Mouse (Mus musculus) stomach, embryonic 16.5 days (tissue): ENCODE measurements around the gene Neto2. TPM values are rescaled to one million over a fixed set of nuclear protein-coding genes. Genes with fewer than 3 reads are reported as not detected.
"Not testable (repeated sequence)": the region's sequence is repeated elsewhere in the genome, so short reads cannot be mapped to it uniquely, and the experiment has no call there.

ENCODE experiments used
- ATAC-seq: fragments of 200-750 bp; cut with Nextera tagmentation; 2 replicates; pipeline ENCODE4 v1.8.0; 2017; ENCODE audit warnings: moderate number of reproducible peaks, moderate TSS enrichment; ENCODE audit not compliant: insufficient read depth, low FRiP score
- H3K27ac ChIP-seq: fragments of 300-500 bp; sonication (generic); 2 replicates; pipeline ENCODE4 v1.5.1; 2014; ENCODE audit warnings: low read length
- H3K27me3 ChIP-seq: fragments of 300-500 bp; sonication (generic); 2 replicates; pipeline ENCODE4 v1.6.1; 2014; ENCODE audit warnings: low read length, control low read depth, mixed read lengths; ENCODE audit not compliant: control insufficient read depth, insufficient read depth
- H3K36me3 ChIP-seq: fragments of 300-500 bp; sonication (generic); 2 replicates; pipeline ENCODE4 v1.6.1; 2014; ENCODE audit warnings: low read length; ENCODE audit not compliant: control insufficient read depth, insufficient read depth
- H3K4me1 ChIP-seq: fragments of 300-500 bp; sonication (generic); 2 replicates; pipeline ENCODE4 v1.6.1; 2014; ENCODE audit warnings: low read length, control low read depth, mixed read lengths; ENCODE audit not compliant: control insufficient read depth, insufficient read depth
- H3K4me2 ChIP-seq: fragments of 300-500 bp; sonication (generic); 2 replicates; pipeline ENCODE4 v1.6.1; 2014; ENCODE audit warnings: low read depth, low read length, mixed read lengths
- H3K4me3 ChIP-seq: fragments of 300-500 bp; sonication (generic); replicated peaks from 2 replicates; pipeline ENCODE4 v1.5.1; 2014; ENCODE audit warnings: mild to moderate bottlenecking, low read length
- H3K9ac ChIP-seq: fragments of 300-500 bp; sonication (generic); 2 replicates; pipeline ENCODE4 v1.6.1; 2014; ENCODE audit warnings: low read length
- H3K9me3 ChIP-seq: fragments of 300-500 bp; sonication (generic); replicated peaks from 2 replicates; pipeline ENCODE4 v1.6.1; 2016; ENCODE audit warnings: low read length, control low read depth; ENCODE audit not compliant: control insufficient read depth
- WGBS: fragments of 180-500 bp; shearing (Covaris S2); extraction: QIAGEN DNeasy Blood & Tissue Kit; methylation state at CpG from one replicate; pipeline ENCODE4 v1.1.7; 2014; 5-methylcytosine and 5-hydroxymethylcytosine counted together
- polyA plus RNA-seq: library from polyadenylated mRNA; unstranded; fragments of >200 nt; fragmentation: Nextera tagmentation; extraction: Ambion mirVana; gene quantifications from 2 replicates; pipeline ENCODE4 v1.2.1, GENCODE M21; 2015

Gene Neto2
- polyA plus RNA-seq, 1 experiment from 2014 or later, result 4.7 TPM

GRCm38 (mm10) chr8:85661995-85662394, 38.7 kb downstream of the Neto2 start:
- ATAC-seq, result no peak
- H3K9ac ChIP-seq, result no peak overlapping the region
- WGBS, result 64% methylated on average over 5 of the region's 5 CpGs

GRCm38 (mm10) chr8:85651201-85651600, 49.5 kb downstream of the Neto2 start:
- WGBS, result 78% methylated on average over 2 of the region's 2 CpGs
- Histone ChIP-seq H3K27me3 (no peaks in the 10 kb centered on the region), H3K4me2 (no peak overlapping the region), H3K36me3 (no peaks in the 10 kb centered on the region), H3K9ac (no peak overlapping the region), H3K4me3 (no peak overlapping the region), H3K27ac (no peak overlapping the region), H3K4me1 (no peaks in the 10 kb centered on the region), H3K9me3 (no peaks in the 10 kb centered on the region)
- ATAC-seq, result no peak

More at GRCm38 (mm10) chr8:85661995-85662394, 38.7 kb downstream of the Neto2 start:
- Histone ChIP-seq H3K27me3 (no peaks in the 10 kb centered on the region), H3K4me2 (no peak overlapping the region), H3K9me3 (no peaks in the 10 kb centered on the region), H3K27ac (no peak overlapping the region), H3K4me1 (no peaks in the 10 kb centered on the region), H3K4me3 (no peak overlapping the region), H3K36me3 (no peaks in the 10 kb centered on the region)

- Histone ChIP-seq H3K9ac (no peak overlapping the region), H3K4me1 (no peaks in the 10 kb centered on the region), H3K4me3 (no peak overlapping the region), H3K36me3 (no peaks in the 10 kb centered on the region), H3K27ac (no peak overlapping the region), H3K4me2 (no peak overlapping the region), H3K9me3 (no peaks in the 10 kb centered on the region), H3K27me3 (no peaks in the 10 kb centered on the region)
- no peak for ATAC-seq
Measured at GRCm38 (mm10) chr8:85648553-85648952, 52.2 kb downstream of the Neto2 start.

- no peak for ATAC-seq
- H3K36me3 ChIP-seq, result no peaks in the 10 kb centered on the region
- no peak overlapping the region for H3K4me3 ChIP-seq
- no peak overlapping the region for H3K27ac ChIP-seq
- 89% methylated on average over 4 of the region's 4 CpGs for WGBS
- no peak overlapping the region for H3K9ac ChIP-seq
- H3K27me3 ChIP-seq, result no peaks in the 10 kb centered on the region
- no peak overlapping the region for H3K4me2 ChIP-seq
- no peaks in the 10 kb centered on the region for H3K4me1 ChIP-seq
- no peaks in the 10 kb centered on the region for H3K9me3 ChIP-seq
Measured at GRCm38 (mm10) chr8:85644921-85645665, 55.6 kb downstream of the Neto2 start.

GRCm38 (mm10) chr8:85624450-85624849, 76.3 kb downstream of the Neto2 start:
- no peaks in the 10 kb centered on the region for H3K27me3 ChIP-seq
- ATAC-seq, result no peak
- H3K4me1 ChIP-seq, result no peaks in the 10 kb centered on the region
- H3K36me3 ChIP-seq, result no peaks in the 10 kb centered on the region
- H3K4me2 ChIP-seq, result no peak overlapping the region
- no peak overlapping the region for H3K9ac ChIP-seq
- WGBS, result 80% methylated on average over 6 of the region's 6 CpGs
- no peak overlapping the region for H3K4me3 ChIP-seq
- no peak overlapping the region for H3K27ac ChIP-seq
- no peaks in the 10 kb centered on the region for H3K9me3 ChIP-seq

- 88% methylated on average over 5 of the region's 5 CpGs for WGBS
- H3K4me3 ChIP-seq, result no peak overlapping the region
- ATAC-seq, result no peak
Measured at GRCm38 (mm10) chr8:85623246-85623645, 77.5 kb downstream of the Neto2 start.

GRCm38 (mm10) chr8:85618789-85619188, 81.9 kb downstream of the Neto2 start:
- ATAC-seq, result no peak
- no peaks in the 10 kb centered on the region for H3K9me3 ChIP-seq
- 83% methylated on average over 3 of the region's 3 CpGs for WGBS
- H3K36me3 ChIP-seq, result no peaks in the 10 kb centered on the region
- H3K9ac ChIP-seq, result no peak overlapping the region
- no peaks in the 10 kb centered on the region for H3K27me3 ChIP-seq
- H3K4me3 ChIP-seq, result no peak overlapping the region
- H3K4me1 ChIP-seq, result no peaks in the 10 kb centered on the region
- H3K27ac ChIP-seq, result no peak overlapping the region
- H3K4me2 ChIP-seq, result no peak overlapping the region

More at GRCm38 (mm10) chr8:85623246-85623645, 77.5 kb downstream of the Neto2 start:
- Histone ChIP-seq H3K27me3 (no peaks in the 10 kb centered on the region), H3K4me2 (no peak overlapping the region), H3K9me3 (no peaks in the 10 kb centered on the region), H3K36me3 (no peaks in the 10 kb centered on the region), H3K27ac (no peak overlapping the region), H3K4me1 (no peaks in the 10 kb centered on the region), H3K9ac (no peak overlapping the region)

GRCm38 (mm10) chr8:85617125-85617524, 83.6 kb downstream of the Neto2 start:
- H3K27ac ChIP-seq, H3K36me3 ChIP-seq, H3K9me3 ChIP-seq, H3K4me1 ChIP-seq, H3K4me3 ChIP-seq, H3K27me3 ChIP-seq, ATAC-seq, H3K9ac ChIP-seq, H3K4me2 ChIP-seq: not testable (repeated sequence)
- WGBS, result 87% methylated on average over 3 of the region's 3 CpGs

GRCm38 (mm10) chr8:85608836-85609235, 91.9 kb downstream of the Neto2 start:
- 87% methylated on average over 2 of the region's 2 CpGs for WGBS
- Histone ChIP-seq H3K27me3 (no peaks in the 10 kb centered on the region), H3K4me1 (no peaks in the 10 kb centered on the region), H3K9ac (no peak overlapping the region), H3K4me3 (no peak overlapping the region), H3K36me3 (no peaks in the 10 kb centered on the region), H3K9me3 (no peaks in the 10 kb centered on the region), H3K4me2 (no peak overlapping the region), H3K27ac (no peak overlapping the region)
- ATAC-seq, result no peak
